Mouse (Mus musculus) mature B cell (primary cell): ENCODE data around the gene Abhd16a.

Experiments used
- in situ Hi-C: fragments of 300-500 bp; cut with MboI; formaldehyde crosslinking; loops from 2 replicates; pipeline ENCODE4 v1.14.3; 2019

Abhd16a gene

GRCm38 (mm10) chr17:35146139-35146538 lies 57.1 kb downstream of the Abhd16a start:
- in situ Hi-C loops, result no loop called here

DNA sequence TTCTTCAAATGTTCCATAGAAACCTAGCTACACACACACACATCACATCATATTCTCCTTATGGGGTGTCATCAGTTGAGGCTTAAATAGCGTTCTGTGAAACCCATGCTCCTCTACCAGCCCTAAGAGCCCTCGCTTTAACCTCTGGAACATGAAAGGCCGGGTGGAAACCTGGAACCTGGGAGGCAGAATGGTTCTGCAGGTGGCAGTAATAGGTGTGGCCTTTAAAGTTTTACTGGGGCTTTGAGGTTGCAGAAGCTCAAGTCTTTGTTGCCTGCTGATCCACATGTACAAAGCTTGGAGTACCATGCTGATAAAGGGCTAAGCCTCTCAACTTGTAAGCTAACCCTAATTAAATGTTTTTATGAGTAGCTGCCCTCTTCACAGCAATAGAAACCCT lies 58.3 kb downstream of the Abhd16a start:
- in situ Hi-C loops, result no loop called here

GRCm38 (mm10) chr17:35147922-35148639 lies 59.0 kb downstream of the Abhd16a start:
- in situ Hi-C loops, result no loop called here

- in situ Hi-C loops, result no loop called here
These were observed 63.1 kb downstream of the Abhd16a start for GRCm38 (mm10) chr17:35152121-35152520.
